Comparison of ENCODE assay signal across 9 mouse cellular contexts in the genomic region with DNA sequence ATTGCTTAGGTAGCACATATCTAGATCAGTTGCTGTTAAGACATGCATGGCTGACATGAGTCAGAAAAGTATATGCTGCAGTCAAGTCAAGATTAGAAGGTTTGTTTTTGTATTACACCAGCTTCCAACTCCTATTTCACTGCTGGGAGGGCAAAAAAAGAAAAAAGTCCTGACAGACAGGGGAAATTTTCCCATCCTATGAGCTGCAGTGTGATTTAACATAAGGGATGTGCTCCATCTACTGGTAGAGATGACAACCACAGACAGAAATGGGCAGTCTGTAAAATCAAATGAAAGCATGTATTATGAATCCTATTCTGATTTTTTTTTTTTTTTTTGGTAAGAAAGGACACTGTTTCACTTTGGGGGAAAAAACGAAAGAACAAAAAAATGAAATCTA.
DNase-seq lines count a peak whose midpoint lies in the region; ATAC-seq lines count a peak whose summit lies in the region.
"Had no signal": no experiment of that assay in that cellular context is flagged by ENCODE, and none has a peak within 500 bp of the region (broad histone marks: within the 10 kb centered on the region; RNA-seq: fewer than 3 reads in every experiment).

No protein-coding gene starts in this region.

- H3K9me3 ChIP-seq in kidney, embryonic 15.5 days (replicated peaks) = no peaks in the 10 kb centered on the region
- H3K9me3 ChIP-seq: midbrain, embryonic 13.5 days had no signal

- no peak overlapping the region for H3K27ac ChIP-seq in kidney, embryonic 15.5 days
- H3K27ac ChIP-seq: midbrain, embryonic 13.5 days had no signal

- no peak overlapping the region for H3K4me3 ChIP-seq in kidney, embryonic 15.5 days (replicated peaks)
- H3K4me3 ChIP-seq: midbrain, embryonic 13.5 days had no signal

- no peak for ATAC-seq in kidney, embryonic 15.5 days (replicated peaks; ENCODE audit: low FRiP score)
- no peak for ATAC-seq in activated CD4-positive, CD25-positive, alpha-beta regulatory T cell, adult 4 months
- ATAC-seq in megakaryocyte-erythroid progenitor cell, adult 5-6 weeks (replicated peaks; ENCODE audit: low FRiP score, low TSS enrichment, poor library complexity, severe bottlenecking) = no peak
- ATAC-seq: midbrain, embryonic 13.5 days had no signal

- DNase-seq in cerebellum, postnatal 10 days = peak; percentile 28 to 46
- no peak for DNase-seq in cerebellum, postnatal 4 days (ENCODE audit: low spot score in 2 of 2)
- peak; percentile 1 for DNase-seq in kidney, postnatal 14 days
- DNase-seq in thymus, postnatal 14 days = peak; percentile 12
- DNase-seq in thymus, adult 18-20 months = no peak

- H3K4me2 ChIP-seq in kidney, embryonic 15.5 days = no peak overlapping the region
- H3K4me2 ChIP-seq: midbrain, embryonic 13.5 days had no signal

- no peaks in the 10 kb centered on the region for H3K4me1 ChIP-seq in kidney, embryonic 15.5 days
- H3K4me1 ChIP-seq: midbrain, embryonic 13.5 days had no signal

- H3K9ac ChIP-seq in kidney, embryonic 15.5 days = no peak overlapping the region
- H3K9ac ChIP-seq: midbrain, embryonic 13.5 days had no signal

- WGBS in kidney, embryonic 15.5 days = 55% methylated on average over 1 of the region's 1 CpGs

- H3K27me3 ChIP-seq in kidney, embryonic 15.5 days = no peaks in the 10 kb centered on the region
- H3K27me3 ChIP-seq: midbrain, embryonic 13.5 days had no signal

- no peaks in the 10 kb centered on the region for H3K36me3 ChIP-seq in kidney, embryonic 15.5 days
- H3K36me3 ChIP-seq: midbrain, embryonic 13.5 days had no signal

Comparison
In these comparisons a context has a peak if more than half of its experiments do, and no peak if none do; other contexts are left out.
1. DNase-seq: peak in cerebellum, postnatal 10 days (2 of 2), kidney, postnatal 14 days (single experiment) and thymus, postnatal 14 days (single experiment); none in cerebellum, postnatal 4 days (0 of 2) and thymus, adult 18-20 months (0 of 2).